8 mouse cellular contexts compared by ENCODE assay signal in the genomic region with DNA sequence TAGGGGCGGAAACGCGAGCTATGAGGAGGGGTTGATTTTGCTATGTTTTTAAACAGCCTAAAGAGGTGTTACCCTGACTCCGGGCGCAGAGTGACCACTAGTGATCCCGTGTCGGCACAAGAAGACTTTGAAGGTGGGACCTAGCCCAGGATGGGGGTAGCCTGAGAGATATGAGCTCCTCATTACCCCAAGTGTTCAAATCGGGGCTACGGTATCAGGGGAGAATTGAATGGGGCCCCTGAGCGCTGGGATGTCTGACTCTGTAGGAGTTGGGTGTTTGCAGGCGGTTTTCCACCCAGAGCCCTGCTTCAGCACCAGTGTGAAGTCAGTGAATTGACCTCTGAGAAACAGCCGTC. TPM values are rescaled to one million over a fixed set of nuclear protein-coding genes. Genes with fewer than 3 reads are reported as not detected.
DNase-seq lines count a peak whose midpoint lies in the region; ATAC-seq and TF ChIP-seq lines count a peak whose summit lies in the region.

No protein-coding gene starts in this region.

- no peak for TF ChIP-seq EP300 in liver, embryonic 14.5 days (IDR thresholded peaks at IDR 0.05; ENCODE audit: low read depth)

- WGBS in heart, embryonic 10.5 days: 23% methylated on average over 12 of the region's 12 CpGs
- 19% methylated on average over 12 of the region's 12 CpGs for WGBS in forebrain, embryonic 13.5 days
- WGBS in liver, embryonic 14.5 days (ENCODE audit: insufficient replicate concordance): 35% methylated on average over 12 of the region's 12 CpGs

- no peak for DNase-seq in heart, embryonic 10.5 days (ENCODE audit: low spot score)
- DNase-seq in heart, postnatal 36 days: no peak
- no peak for DNase-seq in liver, embryonic 14.5 days (ENCODE audit: low read depth in 3 of 3, low spot score in 3 of 3)
- DNase-seq in adipocyte (ENCODE audit: low spot score): no peak
- DNase-seq in frontal cortex, adult 2 months (ENCODE audit: extremely low spot score in 1 of 2, low spot score in 1 of 2): no peak

- no peaks in the 10 kb centered on the region for H3K79me2 ChIP-seq in C2C12 (ENCODE audit: control insufficient read depth, insufficient read depth)

- peaks cover 30% of the 10 kb centered on the region for H3K4me1 ChIP-seq in heart, embryonic 10.5 days
- H3K4me1 ChIP-seq in forebrain, embryonic 13.5 days: peaks cover 12% of the 10 kb centered on the region; the same call in 1 of the 2 replicates
- peaks cover 3 to 4% of the 10 kb centered on the region in 2 experiments; a peak in 3 of 4 replicates for H3K4me1 ChIP-seq in liver, embryonic 14.5 days (replicated peaks; ENCODE audit: control insufficient read depth in 2 of 2, insufficient read depth in 2 of 2, low read length in 1 of 2)

- ATAC-seq in forebrain, embryonic 13.5 days: peak; percentile 45; the same call in 1 of the 2 replicates
- ATAC-seq in liver, embryonic 14.5 days (ENCODE audit: insufficient read depth): no peak
- no peak for ATAC-seq in granulocyte monocyte progenitor cell, adult 5-6 weeks (replicated peaks; ENCODE audit: poor library complexity, severe bottlenecking)

- H3K4me3 ChIP-seq in heart, embryonic 10.5 days: peak overlapping the region; percentile 69
- peak overlapping the region; percentile 71 for H3K4me3 ChIP-seq in C2C12 (ENCODE audit: insufficient read depth, poor library complexity, severe bottlenecking)
- peak overlapping the region; percentile 66 for H3K4me3 ChIP-seq in forebrain, embryonic 13.5 days
- H3K4me3 ChIP-seq in liver, embryonic 14.5 days (ENCODE audit: insufficient read depth in 1 of 2, low read depth in 2 of 2, low read length in 2 of 2): peak overlapping the region in 1 of 2 experiments; percentile 23; a peak in 1 of 4 replicates

- H3K4me2 ChIP-seq in forebrain, embryonic 13.5 days: peak overlapping the region; percentile 92
- H3K4me2 ChIP-seq in liver, embryonic 14.5 days (ENCODE audit: low read depth): peak overlapping the region; percentile 92

- H3K36me3 ChIP-seq in heart, embryonic 10.5 days: no peaks in the 10 kb centered on the region
- H3K36me3 ChIP-seq in C2C12 (ENCODE audit: control insufficient read depth, insufficient read depth): no peaks in the 10 kb centered on the region
- H3K36me3 ChIP-seq in forebrain, embryonic 13.5 days (ENCODE audit: poor library complexity, severe bottlenecking): no peaks in the 10 kb centered on the region
- no peaks in the 10 kb centered on the region for H3K36me3 ChIP-seq in liver, embryonic 14.5 days (replicated peaks; ENCODE audit: control insufficient read depth, insufficient read depth, low read depth)

- intact Hi-C loops in heart, postnatal 36 days (cut with DNase I): loop anchor here (1.0 to 5.0 kb wide), 4 partner anchors 48 to 185 kb away; a partner anchor contains a TSS

- no peak for TF ChIP-seq CTCF in C2C12 (IDR thresholded peaks at IDR 0.05; ENCODE audit: control insufficient read depth, insufficient read depth, insufficient read length)
- TF ChIP-seq CTCF in liver, embryonic 14.5 days (IDR thresholded peaks at IDR 0.05; ENCODE audit: low read depth): no peak

- peak overlapping the region; percentile 34 for H3ac ChIP-seq in C2C12 (ENCODE audit: control insufficient read depth, insufficient read length, low read depth)

- H3K27ac ChIP-seq in heart, embryonic 10.5 days: peak overlapping the region; percentile 81
- no peak overlapping the region for H3K27ac ChIP-seq in forebrain, embryonic 13.5 days
- H3K27ac ChIP-seq in liver, embryonic 14.5 days: no peak overlapping the region

- H3K79me3 ChIP-seq in C2C12 (ENCODE audit: low read depth): no peaks in the 10 kb centered on the region

- H3K9me3 ChIP-seq in heart, embryonic 10.5 days: no peaks in the 10 kb centered on the region
- H3K9me3 ChIP-seq in forebrain, embryonic 13.5 days (replicated peaks): no peaks in the 10 kb centered on the region
- no peaks in the 10 kb centered on the region for H3K9me3 ChIP-seq in liver, embryonic 14.5 days (ENCODE audit: control insufficient read depth, low read length)

- H3K27me3 ChIP-seq in heart, embryonic 10.5 days (ENCODE audit: insufficient read depth, poor library complexity, severe bottlenecking): peaks cover 4% of the 10 kb centered on the region; the same call in 1 of the 2 replicates
- H3K27me3 ChIP-seq in C2C12 (ENCODE audit: control insufficient read depth, insufficient read depth, insufficient read length): no peaks in the 10 kb centered on the region
- 0 out of 2 replicates have a peak, but pooled peaks cover 5% of the 10 kb centered on the region for H3K27me3 ChIP-seq in forebrain, embryonic 13.5 days
- H3K27me3 ChIP-seq in liver, embryonic 14.5 days (ENCODE audit: control insufficient read depth, insufficient read depth, low read length): no peaks in the 10 kb centered on the region

- H3K9ac ChIP-seq in forebrain, embryonic 13.5 days: peak overlapping the region; percentile 51
- no peak overlapping the region; the same call in 1 of the 2 replicates for H3K9ac ChIP-seq in liver, embryonic 14.5 days (replicated peaks)

TF ChIP-seq in C2C12, 6 proteins besides CTCF, POLR2A, EP300 and RAD21:
- TF ChIP-seq MYOG (IDR thresholded peaks at IDR 0.05; ENCODE audit: control insufficient read depth, extremely low read depth, insufficient read length): no peak
- no peak for TF ChIP-seq MAX (IDR thresholded peaks at IDR 0.05)
- no peak for TF ChIP-seq USF1 (IDR thresholded peaks at IDR 0.05; ENCODE audit: low read depth)
- TF ChIP-seq CEBPB (IDR thresholded peaks at IDR 0.05; ENCODE audit: low read depth): no peak
- no peak for TF ChIP-seq MYOD1 (IDR thresholded peaks at IDR 0.05; ENCODE audit: control insufficient read depth, insufficient read length, low read depth)
- TF ChIP-seq FOSL1 (IDR thresholded peaks at IDR 0.05; ENCODE audit: insufficient read depth, low read length, poor library complexity, severe bottlenecking): no peak

RNA-seq across cellular contexts. Expression of a gene that starts 11.1 kb away (rescaled TPM):
- polyA plus RNA-seq in heart, embryonic 10.5 days (2016; fragmentation: Nextera tagmentation; extraction: Ambion mirVana): 2.9 and 3.5 TPM in 2 replicates
- total RNA-seq in heart, postnatal 36 days (2021): 1 to 10 TPM; 7.2 to 8.6 TPM
- 0.34 TPM for polyA plus RNA-seq in C2C12 (2012; fragmentation: generic; extraction: Trizol)
- polyA plus RNA-seq in forebrain, embryonic 13.5 days (2015; fragmentation: Nextera tagmentation; extraction: Ambion mirVana): 3.6 and 4.8 TPM in 2 replicates
- 2.8 and 3.5 TPM in 2 replicates for polyA plus RNA-seq in liver, embryonic 14.5 days (2012; rRNA removed)
- polyA plus RNA-seq in liver, embryonic 14.5 days (2014; fragmentation: Nextera tagmentation; extraction: Ambion mirVana): 1.3 and 1.4 TPM in 2 replicates
- total RNA-seq in granulocyte monocyte progenitor cell, adult 5-6 weeks (2014; fragmentation: Nextera tagmentation): 17.7 and 25.9 TPM in 2 replicates
- total RNA-seq in granulocyte monocyte progenitor cell, adult 5-6 weeks (2017): 10.8 and 22.0 TPM in 2 replicates
- 98.6 and 106 TPM in 2 replicates for polyA plus RNA-seq in frontal cortex, adult 2 months (2012; rRNA removed)

RNA-seq across cellular contexts. Expression of a gene that starts 25.1 kb away (rescaled TPM):
- polyA plus RNA-seq in heart, embryonic 10.5 days (2016; fragmentation: Nextera tagmentation; extraction: Ambion mirVana): 1.9 and 3.6 TPM in 2 replicates
- under 1 TPM; 0.51 to 0.80 TPM for total RNA-seq in heart, postnatal 36 days (2021)
- polyA plus RNA-seq in C2C12 (2012; fragmentation: generic; extraction: Trizol): 2.2 TPM
- polyA plus RNA-seq in forebrain, embryonic 13.5 days (2015; fragmentation: Nextera tagmentation; extraction: Ambion mirVana): 14.0 and 15.2 TPM in 2 replicates
- 0.93 and 1.3 TPM in 2 replicates for polyA plus RNA-seq in liver, embryonic 14.5 days (2012; rRNA removed)
- polyA plus RNA-seq in liver, embryonic 14.5 days (2014; fragmentation: Nextera tagmentation; extraction: Ambion mirVana): 0.45 and 0.66 TPM in 2 replicates
- total RNA-seq in granulocyte monocyte progenitor cell, adult 5-6 weeks (2014; fragmentation: Nextera tagmentation): 6.8 and 7.2 TPM in 2 replicates
- total RNA-seq in granulocyte monocyte progenitor cell, adult 5-6 weeks (2017): 1.6 and 3.9 TPM in 2 replicates
- 73.1 and 77.0 TPM in 2 replicates for polyA plus RNA-seq in frontal cortex, adult 2 months (2012; rRNA removed)

RNA-seq across cellular contexts. Expression of a gene that starts 26.2 kb away (rescaled TPM):
- 15.5 and 18.7 TPM in 2 replicates for polyA plus RNA-seq in heart, embryonic 10.5 days (2016; fragmentation: Nextera tagmentation; extraction: Ambion mirVana)
- total RNA-seq in heart, postnatal 36 days (2021): 10 to 100 TPM; 11.9 to 13.7 TPM
- 112 TPM for polyA plus RNA-seq in C2C12 (2012; fragmentation: generic; extraction: Trizol)
- 13.1 and 14.2 TPM in 2 replicates for polyA plus RNA-seq in forebrain, embryonic 13.5 days (2015; fragmentation: Nextera tagmentation; extraction: Ambion mirVana)
- 15.2 and 15.9 TPM in 2 replicates for polyA plus RNA-seq in liver, embryonic 14.5 days (2012; rRNA removed)
- 12.9 and 13.1 TPM in 2 replicates for polyA plus RNA-seq in liver, embryonic 14.5 days (2014; fragmentation: Nextera tagmentation; extraction: Ambion mirVana)
- 68.6 and 117 TPM in 2 replicates for total RNA-seq in granulocyte monocyte progenitor cell, adult 5-6 weeks (2014; fragmentation: Nextera tagmentation)
- total RNA-seq in granulocyte monocyte progenitor cell, adult 5-6 weeks (2017): 69.5 and 92.0 TPM in 2 replicates
- polyA plus RNA-seq in frontal cortex, adult 2 months (2012; rRNA removed): 35.0 and 39.4 TPM in 2 replicates

RNA-seq across cellular contexts. Expression of a gene that starts 43.7 kb away (rescaled TPM):
- polyA plus RNA-seq in heart, embryonic 10.5 days (2016; fragmentation: Nextera tagmentation; extraction: Ambion mirVana): not detected in 2 replicates
- not detected for total RNA-seq in heart, postnatal 36 days (2021)
- polyA plus RNA-seq in C2C12 (2012; fragmentation: generic; extraction: Trizol): 0.90 TPM
- not detected in 2 replicates for polyA plus RNA-seq in forebrain, embryonic 13.5 days (2015; fragmentation: Nextera tagmentation; extraction: Ambion mirVana)
- polyA plus RNA-seq in liver, embryonic 14.5 days (2012; rRNA removed): not detected in 2 replicates
- polyA plus RNA-seq in liver, embryonic 14.5 days (2014; fragmentation: Nextera tagmentation; extraction: Ambion mirVana): not detected in 2 replicates
- total RNA-seq in granulocyte monocyte progenitor cell, adult 5-6 weeks (2014; fragmentation: Nextera tagmentation): not detected in 2 replicates
- total RNA-seq in granulocyte monocyte progenitor cell, adult 5-6 weeks (2017): not detected in 2 replicates
- not detected in 2 replicates for polyA plus RNA-seq in frontal cortex, adult 2 months (2012; rRNA removed)

RNA-seq across cellular contexts. Expression of a gene that starts 43.8 kb away (rescaled TPM):
- 2.1 and 3.4 TPM in 2 replicates for polyA plus RNA-seq in heart, embryonic 10.5 days (2016; fragmentation: Nextera tagmentation; extraction: Ambion mirVana)
- 1 to 10 TPM in 1 of 2 experiments, under 1 TPM in 1; 0.51 to 1.2 TPM for total RNA-seq in heart, postnatal 36 days (2021)
- polyA plus RNA-seq in C2C12 (2012; fragmentation: generic; extraction: Trizol): 24.8 TPM
- polyA plus RNA-seq in forebrain, embryonic 13.5 days (2015; fragmentation: Nextera tagmentation; extraction: Ambion mirVana): 0.63 and 0.76 TPM in 2 replicates
- polyA plus RNA-seq in liver, embryonic 14.5 days (2012; rRNA removed): 1.1 TPM in 2 replicates
- 0.42 and 0.43 TPM in 2 replicates for polyA plus RNA-seq in liver, embryonic 14.5 days (2014; fragmentation: Nextera tagmentation; extraction: Ambion mirVana)
- total RNA-seq in granulocyte monocyte progenitor cell, adult 5-6 weeks (2014; fragmentation: Nextera tagmentation): 6.8 and 7.4 TPM in 2 replicates
- total RNA-seq in granulocyte monocyte progenitor cell, adult 5-6 weeks (2017): 0.67 and 1.8 TPM in 2 replicates
- 3.9 and 4.5 TPM in 2 replicates for polyA plus RNA-seq in frontal cortex, adult 2 months (2012; rRNA removed)

Comparison
In these comparisons a context has a peak if more than half of its experiments do, and no peak if none do; other contexts are left out.
1. RNA of a gene that starts 11.1 kb away (polyA plus RNA-seq): 98.6 to 106 TPM in frontal cortex, adult 2 months; 3.6 to 4.8 TPM in forebrain, embryonic 13.5 days, 2.9 to 3.5 TPM in heart, embryonic 10.5 days, 1.3 to 3.5 TPM in liver, embryonic 14.5 days and 0.34 TPM in C2C12 (single experiment); every median in the first group is over 10 times any median in the second.